Mouse (Mus musculus) G1E (cell line): ENCODE measurements around the gene Ptprq. TPM values are rescaled to one million over a fixed set of nuclear protein-coding genes. Genes with fewer than 3 reads are reported as not detected.

ENCODE experiments used
- ATAC-seq: 2 replicates; pipeline ENCODE4 v1.8.0; 2016; ENCODE audit warnings: mild to moderate bottlenecking; ENCODE audit not compliant: insufficient number of reproducible peaks, poor library complexity, low FRiP score, severe bottlenecking; ENCODE audit errors: extremely low read depth
- DNase-seq: peaks from one replicate; pipeline ENCODE4 v3.0.0; 2012; ENCODE audit warnings: low spot score
- H3K27me3 ChIP-seq: 2 replicates; pipeline ENCODE4 v1.6.1; 2012; ENCODE audit warnings: mild to moderate bottlenecking, low read length, inconsistent platforms; ENCODE audit not compliant: insufficient read depth
- H3K36me3 ChIP-seq: replicated peaks from 2 replicates; pipeline ENCODE3; 2012; ENCODE audit warnings: mild to moderate bottlenecking, inconsistent platforms
- H3K4me1 ChIP-seq: 2 replicates; pipeline ENCODE4 v1.6.1; 2012; ENCODE audit warnings: low read depth, low read length, inconsistent platforms, mixed read lengths; ENCODE audit not compliant: insufficient read depth
- H3K4me3 ChIP-seq: 2 replicates; pipeline ENCODE4 v1.5.1; 2012; ENCODE audit warnings: low read depth, mild to moderate bottlenecking, inconsistent platforms, low read length, moderate library complexity, mixed read lengths
- H3K9me3 ChIP-seq: replicated peaks from 2 replicates; pipeline ENCODE4 v1.6.1; 2012; ENCODE audit warnings: inconsistent platforms
- CTCF ChIP-seq: IDR thresholded peaks from 2 replicates; pipeline ENCODE4 v1.5.1; 2012; ENCODE audit warnings: low read depth, low read length, inconsistent platforms, mixed read lengths
- GATA1 ChIP-seq: IDR thresholded peaks from 2 replicates; pipeline ENCODE4 v1.6.1; 2012; ENCODE audit warnings: borderline replicate concordance, low read length, inconsistent platforms, mixed read lengths
- GATA2 ChIP-seq: IDR thresholded peaks from 2 replicates; pipeline ENCODE4 v1.6.1; 2012; ENCODE audit warnings: low read depth, low read length, inconsistent platforms, borderline replicate concordance
- POLR2AphosphoS5 ChIP-seq: IDR thresholded peaks from 2 replicates; pipeline ENCODE4 v1.6.1; 2012; ENCODE audit warnings: low read depth, low read length, inconsistent platforms; ENCODE audit not compliant: insufficient replicate concordance
- TAL1 ChIP-seq: conservative IDR thresholded peaks from 2 replicates; pipeline ENCODE4 v1.6.1; 2012; ENCODE audit warnings: low read depth, low read length, inconsistent platforms, mixed read lengths
- polyA plus RNA-seq: library from polyadenylated mRNA; stranded (reverse); fragments of >175 nt; gene quantifications from 2 replicates; pipeline ENCODE4 v1.2.3, GENCODE M21; 2012
- total RNA-seq, 2 experiments: library from RNA; stranded (forward) in 1 of 2; stranded (reverse) in 1 of 2; fragments of 200-1000 nt in 1 of 2; fragments of >200 nt in 1 of 2; fragmentation: Nextera tagmentation in 1 of 2; gene quantifications; 2 replicates each; pipeline ENCODE4 v1.2.3; 2014 to 2017

The Ptprq gene
- total and polyA plus RNA-seq, 3 experiments = 0.05 TPM; not detected in 2

DNA sequence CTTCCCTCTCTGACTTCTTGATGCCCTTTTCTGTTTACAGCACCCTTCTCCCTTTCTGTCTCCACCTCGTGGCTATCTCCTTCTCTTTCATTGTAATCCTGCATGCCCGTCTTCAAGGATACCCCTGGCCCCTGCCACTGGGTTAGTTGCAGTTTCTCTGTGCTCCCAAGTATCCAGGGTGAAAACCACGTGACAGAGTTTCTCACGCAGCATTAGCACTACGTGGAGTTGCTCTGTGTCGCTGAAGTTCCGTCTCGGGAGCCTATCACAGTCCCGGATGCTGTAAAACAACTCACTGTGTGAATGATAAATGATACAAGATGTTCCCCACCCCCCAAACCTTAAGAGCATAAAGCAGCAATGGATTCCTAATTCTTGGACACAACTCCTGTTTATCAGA lies 26.9 kb upstream of the Ptprq start:
- no peak for DNase-seq
- Histone ChIP-seq H3K4me1 (no peaks in the 10 kb centered on the region), H3K9me3 (no peaks in the 10 kb centered on the region), H3K4me3 (no peak overlapping the region), H3K36me3 (no peaks in the 10 kb centered on the region), H3K27me3 (no peaks in the 10 kb centered on the region)
- no peak for TF ChIP-seq POLR2AphosphoS5
- no peak for TF ChIP-seq GATA2
- no peak for TF ChIP-seq GATA1
- TF ChIP-seq TAL1 = no peak
- no peak for TF ChIP-seq CTCF
- no peak for ATAC-seq

DNA sequence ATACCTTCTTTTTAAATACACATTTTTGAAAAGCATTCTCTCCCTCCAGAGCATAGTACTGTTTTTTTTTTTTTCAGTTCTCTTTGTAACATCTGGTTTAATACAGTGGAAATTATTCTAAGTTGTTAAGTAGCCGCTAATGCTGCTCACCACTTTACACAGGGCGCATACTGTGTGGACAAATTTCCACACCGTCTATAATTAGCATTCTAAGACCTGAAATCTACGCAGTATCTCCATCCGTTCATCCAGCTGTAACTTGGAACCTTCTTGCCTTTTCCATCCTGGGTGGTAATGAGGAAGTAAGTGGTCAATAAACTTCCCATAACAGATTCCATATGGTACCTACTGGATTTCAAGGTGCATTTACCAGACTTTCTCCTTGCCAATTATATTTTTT lies 20.0 kb upstream of the Ptprq start:
- TF ChIP-seq GATA2 (no peak), TAL1 (no peak), POLR2AphosphoS5 (no peak), GATA1 (no peak), CTCF (no peak)
- DNase-seq = no peak
- Histone ChIP-seq H3K9me3 (no peaks in the 10 kb centered on the region), H3K4me1 (no peaks in the 10 kb centered on the region), H3K27me3 (no peaks in the 10 kb centered on the region), H3K36me3 (no peaks in the 10 kb centered on the region), H3K4me3 (no peak overlapping the region)
- no peak for ATAC-seq

DNA sequence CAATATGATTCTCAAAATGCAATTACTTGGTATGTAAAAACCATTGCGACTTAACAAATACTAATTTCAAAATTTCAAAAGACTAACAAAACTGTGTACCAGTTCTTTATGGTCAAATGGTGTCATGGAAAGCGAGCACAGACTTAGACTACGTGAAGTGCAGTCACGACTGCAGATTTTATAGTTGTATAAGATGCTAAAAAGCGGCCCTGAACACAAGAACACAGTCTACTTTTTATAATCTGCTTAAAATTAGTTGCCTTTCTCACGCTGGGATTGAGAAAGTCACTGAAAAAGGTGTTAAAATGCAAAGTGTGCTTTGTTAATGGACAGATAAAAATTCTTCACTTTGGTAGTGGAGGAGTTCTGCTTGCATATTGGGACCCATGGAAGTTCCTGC lies 17.9 kb upstream of the Ptprq start:
- ATAC-seq (no peak), DNase-seq (no peak)
- Histone ChIP-seq H3K27me3 (no peaks in the 10 kb centered on the region), H3K9me3 (no peaks in the 10 kb centered on the region), H3K36me3 (no peaks in the 10 kb centered on the region), H3K4me3 (no peak overlapping the region), H3K4me1 (no peaks in the 10 kb centered on the region)
- no peak for TF ChIP-seq GATA1
- no peak for TF ChIP-seq GATA2
- no peak for TF ChIP-seq CTCF
- no peak for TF ChIP-seq POLR2AphosphoS5
- TF ChIP-seq TAL1 = no peak

DNA sequence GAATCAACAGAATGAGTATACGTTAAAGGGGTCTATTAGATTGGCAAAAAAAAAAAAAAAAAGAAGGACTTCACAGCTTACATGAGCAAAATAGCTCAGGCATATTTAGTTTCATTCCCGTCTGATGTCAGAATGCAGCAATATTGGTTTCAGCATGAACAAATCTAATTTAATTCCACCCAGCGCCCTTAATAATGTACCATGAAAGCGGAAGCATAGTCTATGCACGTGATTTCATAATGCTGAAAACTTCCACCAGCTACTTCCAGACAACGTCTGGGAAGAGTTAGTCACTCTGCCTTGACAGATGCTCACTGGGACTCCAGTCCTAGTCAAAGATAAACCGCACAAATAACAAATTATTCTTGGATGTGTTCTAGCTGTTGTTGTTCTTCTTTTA lies 15.6 kb upstream of the Ptprq start:
- H3K27me3 ChIP-seq = no peaks in the 10 kb centered on the region
- H3K4me1 ChIP-seq = no peaks in the 10 kb centered on the region
- ATAC-seq = no peak
- H3K36me3 ChIP-seq = no peaks in the 10 kb centered on the region
- TF ChIP-seq GATA2 (no peak), GATA1 (no peak), CTCF (no peak), POLR2AphosphoS5 (no peak), TAL1 (no peak)
- no peak overlapping the region for H3K4me3 ChIP-seq
- DNase-seq = no peak
- H3K9me3 ChIP-seq = 0 out of 2 replicates have a peak, but pooled peaks cover 2% of the 10 kb centered on the region

DNA sequence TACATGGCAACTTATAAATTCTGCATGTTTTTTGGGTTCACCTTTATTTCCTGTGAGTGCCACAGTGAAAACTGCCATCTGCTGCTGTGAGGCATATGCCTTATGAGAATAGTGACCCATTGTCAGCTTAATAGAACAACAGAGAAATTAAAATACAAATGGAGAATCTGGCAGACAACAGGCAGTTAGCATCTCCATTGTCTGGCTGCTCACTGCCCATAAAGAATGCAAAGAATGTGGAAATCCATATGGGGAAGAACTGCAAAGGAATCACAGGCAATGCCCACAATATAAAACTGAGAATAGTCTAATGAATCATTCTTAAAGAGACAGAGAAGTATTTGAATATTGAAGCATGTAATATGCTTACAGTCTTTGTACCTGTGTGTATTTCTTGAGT lies 14.5 kb upstream of the Ptprq start:
- DNase-seq = no peak

DNA sequence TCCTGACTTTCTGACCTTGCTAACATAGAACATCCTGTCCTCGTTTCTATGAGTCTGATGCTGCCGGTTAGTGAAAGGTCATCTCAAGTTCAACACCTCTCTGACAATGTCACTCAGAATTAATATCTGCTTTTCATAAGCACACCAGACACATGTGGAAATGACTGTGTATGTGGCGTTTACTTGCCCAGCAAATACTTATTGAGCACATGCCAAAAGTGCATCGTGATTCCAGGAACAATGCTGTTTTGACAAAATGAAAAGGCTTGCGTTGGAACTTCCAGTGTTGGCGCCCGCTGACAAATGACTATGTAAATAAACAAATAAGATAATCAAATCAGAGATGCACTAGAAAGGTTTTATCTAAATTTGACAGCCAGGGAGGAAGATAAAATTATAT lies 5.8 kb upstream of the Ptprq start:
- Histone ChIP-seq H3K27me3 (no peaks in the 10 kb centered on the region), H3K9me3 (peaks cover 6% of the 10 kb centered on the region; the same call in 1 of the 2 replicates), H3K4me3 (no peak overlapping the region), H3K36me3 (no peaks in the 10 kb centered on the region), H3K4me1 (no peaks in the 10 kb centered on the region)
- no peak for DNase-seq
- ATAC-seq = no peak
- TF ChIP-seq GATA2 = no peak
- TF ChIP-seq TAL1 = no peak
- no peak for TF ChIP-seq CTCF
- TF ChIP-seq POLR2AphosphoS5 = no peak
- TF ChIP-seq GATA1 = no peak

More for the DNA sequence above, 14.5 kb upstream of the Ptprq start:
- Histone ChIP-seq H3K4me3 (no peak overlapping the region), H3K9me3 (0 out of 2 replicates have a peak, but pooled peaks cover 2% of the 10 kb centered on the region), H3K4me1 (no peaks in the 10 kb centered on the region), H3K36me3 (no peaks in the 10 kb centered on the region), H3K27me3 (no peaks in the 10 kb centered on the region)
- no peak for ATAC-seq
- TF ChIP-seq GATA2 (no peak), CTCF (no peak), POLR2AphosphoS5 (no peak)

DNA sequence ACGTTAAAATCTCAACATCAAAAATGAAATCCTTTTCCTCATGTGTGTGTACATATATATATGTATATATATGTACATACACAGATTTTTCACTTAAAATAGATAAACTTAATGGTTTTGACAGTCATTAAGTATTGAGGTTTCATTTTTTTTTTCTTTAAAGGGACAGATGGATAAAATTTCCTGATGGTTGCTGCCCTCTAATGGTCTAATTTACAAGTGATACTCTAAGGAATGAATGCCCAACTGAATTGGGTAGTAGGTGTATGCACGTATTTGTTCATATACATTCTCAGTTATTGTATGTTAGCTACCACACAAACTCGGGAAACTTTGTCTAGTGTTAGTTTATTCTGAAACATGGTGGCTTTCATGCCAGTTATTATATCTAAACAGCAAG lies 15.4 kb downstream of the Ptprq start:
- Histone ChIP-seq H3K36me3 (no peaks in the 10 kb centered on the region), H3K27me3 (no peaks in the 10 kb centered on the region), H3K9me3 (no peaks in the 10 kb centered on the region), H3K4me1 (no peaks in the 10 kb centered on the region), H3K4me3 (no peak overlapping the region)
- no peak for TF ChIP-seq GATA1
- no peak for TF ChIP-seq CTCF
- no peak for ATAC-seq
- no peak for DNase-seq
